Mouse (Mus musculus) hindbrain, embryonic 16.5 days (tissue): ENCODE measurements around the gene Brms1. TPM values are rescaled to one million over a fixed set of nuclear protein-coding genes. Genes with fewer than 3 reads are reported as not detected.

ENCODE experiments used
- ATAC-seq: fragments of 200-750 bp; cut with Nextera tagmentation; 2 replicates; pipeline ENCODE4 v1.8.0; 2017; ENCODE audit warnings: moderate TSS enrichment, moderate library complexity
- H3K27ac ChIP-seq: fragments of 300-500 bp; sonication (generic); 2 replicates; pipeline ENCODE4 v1.5.1; 2014; ENCODE audit warnings: low read depth, mild to moderate bottlenecking, control low read depth, low read length, moderate library complexity
- H3K27me3 ChIP-seq: fragments of 300-500 bp; sonication (generic); replicated peaks from 2 replicates; pipeline ENCODE4 v1.6.1; 2014; ENCODE audit warnings: low read length; ENCODE audit not compliant: control insufficient read depth, insufficient read depth
- H3K36me3 ChIP-seq: fragments of 300-500 bp; sonication (generic); 2 replicates; pipeline ENCODE4 v1.6.1; 2014; ENCODE audit warnings: mild to moderate bottlenecking, low read length, moderate library complexity, mixed read lengths; ENCODE audit not compliant: control insufficient read depth, insufficient read depth
- H3K4me1 ChIP-seq: fragments of 300-500 bp; sonication (generic); 2 replicates; pipeline ENCODE4 v1.6.1; 2014; ENCODE audit warnings: low read depth, low read length; ENCODE audit not compliant: control insufficient read depth, insufficient read depth
- H3K4me2 ChIP-seq: fragments of 300-500 bp; sonication (generic); 2 replicates; pipeline ENCODE4 v1.6.1; 2014; ENCODE audit warnings: mild to moderate bottlenecking, low read length, control low read depth, moderate library complexity
- H3K4me3 ChIP-seq: fragments of 300-500 bp; sonication (generic); 2 replicates; pipeline ENCODE4 v1.5.1; 2014; ENCODE audit warnings: mild to moderate bottlenecking, low read length, control low read depth, moderate library complexity
- H3K9ac ChIP-seq: fragments of 300-500 bp; sonication (generic); 2 replicates; pipeline ENCODE4 v1.6.1; 2014; ENCODE audit warnings: low read depth, mild to moderate bottlenecking, control low read depth, low read length, moderate library complexity
- H3K9me3 ChIP-seq: fragments of 300-500 bp; sonication (generic); 2 replicates; pipeline ENCODE4 v1.6.1; 2014; ENCODE audit warnings: mild to moderate bottlenecking, low read length, moderate library complexity; ENCODE audit not compliant: control insufficient read depth
- WGBS: fragments of 180-500 bp; shearing (Covaris S2); extraction: QIAGEN DNeasy Blood & Tissue Kit; methylation state at CpG from one replicate; pipeline ENCODE4 v1.1.7; 2014; 5-methylcytosine and 5-hydroxymethylcytosine counted together
- polyA plus RNA-seq: library from polyadenylated mRNA; unstranded; fragments of >200 nt; fragmentation: Nextera tagmentation; extraction: Ambion mirVana; gene quantifications from 2 replicates; pipeline ENCODE4 v1.2.1, GENCODE M21; 2015

Gene Brms1
- polyA plus RNA-seq, 1 experiment from 2014 or later: 25.6 TPM

- H3K4me3 ChIP-seq: no peak overlapping the region
- ATAC-seq: no peak
- no peak overlapping the region for H3K9ac ChIP-seq
- 90% methylated on average over 4 of the region's 4 CpGs for WGBS
- no peaks in the 10 kb centered on the region for H3K27me3 ChIP-seq
- H3K4me2 ChIP-seq: no peak overlapping the region
- peaks cover 21% of the 10 kb centered on the region for H3K4me1 ChIP-seq
- peaks cover 3% of the 10 kb centered on the region; the same call in 1 of the 2 replicates for H3K36me3 ChIP-seq
- no peak overlapping the region for H3K27ac ChIP-seq
- no peaks in the 10 kb centered on the region for H3K9me3 ChIP-seq
These were observed 4.6 kb upstream of the Brms1 start for GRCm38 (mm10) chr19:5036577-5036976.

- 6% methylated on average over 32 of the region's 32 CpGs for WGBS
- Histone ChIP-seq H3K36me3 (no peaks in the 10 kb centered on the region), H3K27ac (peak overlapping the region; percentile 87), H3K4me3 (peak overlapping the region; percentile 92), H3K9me3 (no peaks in the 10 kb centered on the region), H3K27me3 (no peaks in the 10 kb centered on the region), H3K9ac (peak overlapping the region; percentile 88), H3K4me1 (peaks cover 27% of the 10 kb centered on the region), H3K4me2 (peak overlapping the region; percentile 96)
- peak; percentile 55 for ATAC-seq
These were observed 3.2 kb upstream of the Brms1 start for GRCm38 (mm10) chr19:5037678-5038571.

GRCm38 (mm10) chr19:5038709-5039156 is 2.4 kb upstream of the Brms1 start, which contains the start of the genes B4gat1 and AC124502.3:
Gene B4gat1, plus strand, starts transcription at chr19:5038826.
Gene AC124502.3, plus strand, starts transcription at chr19:5038891.
- no peaks in the 10 kb centered on the region for H3K9me3 ChIP-seq
- 0% methylated on average over 42 of the region's 44 CpGs for WGBS
- H3K4me1 ChIP-seq: peaks cover 27% of the 10 kb centered on the region
- H3K9ac ChIP-seq: peak within 1 kb of the TSS; percentile 88
- peak within 1 kb of the TSS; percentile 96 for H3K4me2 ChIP-seq
- peak; percentile 93 for ATAC-seq
- peak within 1 kb of the TSS; percentile 87 for H3K27ac ChIP-seq
- H3K4me3 ChIP-seq: peak within 1 kb of the TSS; percentile 92
- H3K27me3 ChIP-seq: no peaks in the 10 kb centered on the region
- H3K36me3 ChIP-seq: no peaks in the 10 kb centered on the region; the same call in 1 of the 2 replicates

- Histone ChIP-seq H3K4me1 (peaks cover 27% of the 10 kb centered on the region), H3K27me3 (no peaks in the 10 kb centered on the region), H3K9me3 (no peaks in the 10 kb centered on the region), H3K36me3 (peaks cover 2% of the 10 kb centered on the region; the same call in 1 of the 2 replicates), H3K9ac (peak overlapping the region; percentile 88), H3K4me2 (peak overlapping the region; percentile 96), H3K4me3 (peak overlapping the region; percentile 92), H3K27ac (peak overlapping the region; percentile 87)
- 12% methylated on average over 41 of the region's 41 CpGs for WGBS
- ATAC-seq: peak; percentile 6; the same call in 1 of the 2 replicates
These were observed 1.6 kb upstream of the Brms1 start for GRCm38 (mm10) chr19:5039301-5040114.

- H3K36me3 ChIP-seq: peaks cover 9% of the 10 kb centered on the region; the same call in 1 of the 2 replicates
- WGBS: 3% methylated on average over 16 of the region's 16 CpGs
- ATAC-seq: no peak
These were observed 434 bp downstream of the Brms1 start for GRCm38 (mm10) chr19:5041588-5041987.

GRCm38 (mm10) chr19:5045531-5045930 is 4.4 kb downstream of the Brms1 start:
- H3K4me3 ChIP-seq: no peak overlapping the region
- no peaks in the 10 kb centered on the region for H3K9me3 ChIP-seq
- peaks cover 8% of the 10 kb centered on the region; the same call in 1 of the 2 replicates for H3K27me3 ChIP-seq
- H3K36me3 ChIP-seq: peaks cover 18% of the 10 kb centered on the region
- ATAC-seq: no peak
- H3K4me2 ChIP-seq: no peak overlapping the region
- H3K27ac ChIP-seq: no peak overlapping the region
- no peak overlapping the region for H3K9ac ChIP-seq
- peaks cover 17% of the 10 kb centered on the region for H3K4me1 ChIP-seq
- 85% methylated on average over 4 of the region's 4 CpGs for WGBS

More at GRCm38 (mm10) chr19:5041588-5041987, 434 bp downstream of the Brms1 start:
- Histone ChIP-seq H3K27me3 (no peaks in the 10 kb centered on the region), H3K4me1 (peaks cover 27% of the 10 kb centered on the region), H3K4me2 (peak overlapping the region; percentile 96), H3K4me3 (peak overlapping the region; percentile 92), H3K9me3 (no peaks in the 10 kb centered on the region), H3K27ac (no peak overlapping the region), H3K9ac (peak overlapping the region; percentile 83)

GRCm38 (mm10) chr19:5048138-5049056 is 7.2 kb downstream of the Brms1 start:
- no peak for ATAC-seq
- Histone ChIP-seq H3K27me3 (peaks cover 33% of the 10 kb centered on the region), H3K9ac (no peak overlapping the region), H3K4me1 (peaks cover 8% of the 10 kb centered on the region), H3K4me3 (no peak overlapping the region), H3K4me2 (no peak overlapping the region), H3K9me3 (no peaks in the 10 kb centered on the region), H3K27ac (no peak overlapping the region), H3K36me3 (peaks cover 18% of the 10 kb centered on the region)
- 83% methylated on average over 14 of the region's 14 CpGs for WGBS

- no peaks in the 10 kb centered on the region for H3K9me3 ChIP-seq
- H3K36me3 ChIP-seq: peaks cover 16% of the 10 kb centered on the region
- ATAC-seq: no peak
- peaks cover 33% of the 10 kb centered on the region for H3K27me3 ChIP-seq
- H3K4me1 ChIP-seq: peaks cover 8% of the 10 kb centered on the region
- WGBS: 83% methylated on average over 6 of the region's 6 CpGs
- H3K9ac ChIP-seq: no peak overlapping the region; the same call in 1 of the 2 replicates
- no peak overlapping the region for H3K4me2 ChIP-seq
- H3K27ac ChIP-seq: no peak overlapping the region
- no peak overlapping the region for H3K4me3 ChIP-seq
These were observed 8.2 kb downstream of the Brms1 start for GRCm38 (mm10) chr19:5049325-5049724.
